Mouse (Mus musculus) thymus, adult 18-20 months (tissue): Measurements from ENCODE around the gene Spo11.
A peak's percentile ranks its signal among the peaks of the same experiment; 100 is the strongest.

Experiments used
- DNase-seq, 2 experiments: peaks; one replicate each; pipeline ENCODE4 v3.0.0; 2022; ENCODE audit warnings: mixed read lengths in 2 of 2

Spo11 gene

GRCm38 (mm10) chr2:173010220-173010717 lies 32.8 kb downstream of the Spo11 start:
- DNase-seq, result no peak

GRCm38 (mm10) chr2:173011440-173011839 lies 33.9 kb downstream of the Spo11 start:
- DNase-seq, result no peak

- no peak for DNase-seq
Measured at GRCm38 (mm10) chr2:173014741-173015287, 37.3 kb downstream of the Spo11 start.

GRCm38 (mm10) chr2:173017940-173018339 lies 40.4 kb downstream of the Spo11 start:
- DNase-seq, result peak in 1 of 2 experiments; percentile 45

GRCm38 (mm10) chr2:173018618-173019017 lies 41.1 kb downstream of the Spo11 start:
- peak in 1 of 2 experiments; percentile 34 for DNase-seq

- DNase-seq, result peak in 1 of 2 experiments; percentile 61
Measured at GRCm38 (mm10) chr2:173019322-173019721, 41.8 kb downstream of the Spo11 start.

GRCm38 (mm10) chr2:173019790-173020189 lies 42.3 kb downstream of the Spo11 start:
- peak; percentile 90 to 91 for DNase-seq

- DNase-seq, result peak in 1 of 2 experiments; percentile 18
Measured at GRCm38 (mm10) chr2:173020430-173020829, 42.9 kb downstream of the Spo11 start, which contains the start of gene Rbm38. Gene Rbm38 (plus strand): TSS chr2:173020498.

GRCm38 (mm10) chr2:173021633-173022055 lies 44.1 kb downstream of the Spo11 start:
- peak; percentile 86 to 91 for DNase-seq

GRCm38 (mm10) chr2:173022056-173022681 lies 44.7 kb downstream of the Spo11 start:
- DNase-seq, result peak; percentile 53 to 71

GRCm38 (mm10) chr2:173022813-173023212 lies 45.3 kb downstream of the Spo11 start:
- DNase-seq, result peak in 1 of 2 experiments; percentile 23

- peak in 1 of 2 experiments; percentile 59 for DNase-seq
Measured at GRCm38 (mm10) chr2:173023371-173023851, 45.9 kb downstream of the Spo11 start.

- peak in 1 of 2 experiments; percentile 22 for DNase-seq
Measured at GRCm38 (mm10) chr2:173023966-173024365, 46.5 kb downstream of the Spo11 start.

- DNase-seq, result peak in 1 of 2 experiments; percentile 9
Measured at GRCm38 (mm10) chr2:173024392-173024791, 46.9 kb downstream of the Spo11 start.

GRCm38 (mm10) chr2:173024938-173025337 lies 47.4 kb downstream of the Spo11 start:
- peak in 1 of 2 experiments; percentile 9 for DNase-seq

- no peak for DNase-seq
Measured at GRCm38 (mm10) chr2:173026286-173026685, 48.8 kb downstream of the Spo11 start.

- peak; percentile 81 to 91 for DNase-seq
Measured at GRCm38 (mm10) chr2:173026688-173027131, 49.2 kb downstream of the Spo11 start.

GRCm38 (mm10) chr2:173027169-173027823 lies 49.8 kb downstream of the Spo11 start:
- DNase-seq, result no peak

GRCm38 (mm10) chr2:173027824-173028495 lies 50.5 kb downstream of the Spo11 start:
- DNase-seq, result peak in 1 of 2 experiments; percentile 14

- DNase-seq, result peak in 1 of 2 experiments; percentile 12
Measured at GRCm38 (mm10) chr2:173028508-173029031, 51.1 kb downstream of the Spo11 start.

- peak in 1 of 2 experiments; percentile 15 for DNase-seq
Measured at GRCm38 (mm10) chr2:173030591-173031338, 53.3 kb downstream of the Spo11 start.

GRCm38 (mm10) chr2:173033531-173033930 lies 56.0 kb downstream of the Spo11 start:
- peak in 1 of 2 experiments; percentile 58 for DNase-seq
